Mouse (Mus musculus) thymus, postnatal 25 days (tissue): ENCODE measurements at regions not wholly inside any gene's neighbourhood (a gene's known extent, or its start where the extent isn't known, plus 50 kb on each side); places are given as distances from the start of the nearest gene placed in this dataset.

Experiments
- DNase-seq: peaks from one replicate; pipeline ENCODE4 v3.0.0; 2022

DNA sequence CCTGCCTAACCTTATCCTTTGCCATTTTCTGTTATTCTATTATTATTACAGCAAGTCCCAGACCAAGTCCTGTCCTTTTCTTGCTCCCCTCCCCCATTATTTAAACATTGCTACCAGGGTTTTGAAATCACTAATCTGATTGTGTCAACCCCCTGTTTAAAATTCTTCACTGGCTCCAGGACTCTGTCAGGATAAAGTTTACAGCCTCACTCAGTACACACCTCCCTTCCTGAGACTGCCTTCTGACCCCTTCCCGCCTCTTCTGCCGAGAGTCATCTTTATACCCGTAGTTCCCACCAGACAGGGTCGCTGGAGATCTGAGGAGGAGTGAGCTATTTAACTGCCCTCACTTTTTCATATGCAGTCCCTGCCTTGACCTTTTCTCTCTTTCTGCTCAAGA is 110.3 kb upstream of the Syt6 start:
- DNase-seq, result no peak

DNA sequence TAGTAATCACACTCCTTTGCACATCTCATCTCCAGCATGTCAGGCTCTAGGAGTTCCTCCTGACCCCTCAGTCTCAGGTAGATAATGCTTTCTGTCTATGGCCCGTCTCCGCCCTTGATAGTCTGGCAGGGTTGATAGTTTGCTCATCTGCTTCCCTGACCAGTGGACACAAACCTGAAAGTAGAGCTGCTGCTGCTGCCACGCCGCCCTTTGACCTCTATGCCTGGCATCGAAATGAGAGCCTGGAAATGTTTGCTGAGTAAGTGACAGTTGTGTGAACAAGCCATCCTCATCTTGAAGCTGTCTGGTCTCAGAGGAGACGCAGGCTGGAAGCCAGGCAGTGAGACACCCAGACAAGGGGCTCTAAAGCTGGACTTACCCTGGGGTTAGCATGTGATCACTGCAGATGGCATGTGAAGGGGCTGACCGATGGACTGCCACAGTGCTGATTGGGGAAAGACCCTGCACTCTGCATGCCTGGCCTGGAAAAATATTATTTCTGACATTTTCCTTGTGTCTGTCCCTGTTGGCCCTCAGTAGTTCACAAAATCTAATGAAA is 109.8 kb upstream of the Syt6 start:
- no peak for DNase-seq

- DNase-seq, result peak; percentile 52
Observed at GRCm38 (mm10) chr3:103465948-103466347, 109.1 kb upstream of the Syt6 start.

DNA sequence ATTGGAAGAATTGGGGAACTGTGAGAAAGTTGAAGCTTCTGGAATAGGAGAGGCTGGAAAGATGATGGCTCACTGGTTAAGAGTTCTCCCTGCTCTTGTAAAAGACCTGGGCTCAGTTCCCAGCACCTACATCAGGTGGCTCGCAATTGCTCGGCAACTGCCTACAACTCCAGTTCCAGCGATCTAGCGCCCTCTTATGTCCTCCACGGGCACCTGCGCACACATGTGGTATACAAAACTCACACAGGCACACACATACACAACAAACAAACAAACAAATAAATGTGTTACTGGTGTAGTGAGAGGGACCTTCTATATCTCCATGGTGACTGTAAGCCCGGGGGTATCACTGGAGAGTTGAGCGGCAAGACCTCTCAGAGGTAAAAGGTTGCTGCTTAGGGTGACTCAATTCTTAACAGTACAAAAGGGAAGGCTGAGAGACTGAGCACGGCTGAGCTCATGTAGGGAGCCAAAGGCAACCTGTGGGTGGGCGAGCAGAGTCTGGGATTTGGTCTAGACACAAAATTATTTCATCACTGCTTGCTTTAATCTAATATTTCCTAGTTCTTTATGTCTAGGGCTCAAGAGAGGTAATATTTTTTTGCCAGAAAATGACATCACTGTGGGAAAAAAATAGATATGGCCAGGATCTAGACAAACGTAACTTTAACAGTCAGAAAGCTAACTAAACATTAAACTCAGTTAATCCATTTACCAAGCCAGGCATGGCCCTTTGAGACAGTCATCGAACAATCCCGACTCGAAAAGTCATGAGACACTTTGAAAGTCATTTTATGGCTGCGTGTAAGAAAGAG is 104.2 kb upstream of the Syt6 start:
- no peak for DNase-seq

DNA sequence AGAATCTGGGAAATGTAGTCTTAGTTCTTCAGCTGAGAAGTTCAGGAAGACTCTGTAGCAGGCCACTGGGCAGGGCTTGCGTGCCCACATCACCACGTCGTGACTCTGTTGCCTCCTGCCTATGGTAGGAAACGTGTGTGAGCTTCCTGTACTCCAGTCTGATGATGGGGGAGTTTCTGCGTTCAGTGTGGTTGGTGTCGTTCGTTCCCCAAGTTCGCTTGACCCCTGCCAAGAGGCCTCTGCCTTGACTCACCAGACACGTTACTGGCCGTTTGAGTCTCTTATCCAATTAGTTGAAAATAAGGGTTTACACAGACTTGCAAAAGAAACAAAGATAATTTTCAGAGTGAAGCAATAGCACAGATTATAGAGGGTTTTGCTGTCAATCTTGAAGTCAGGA is 102.4 kb upstream of the Syt6 start:
- DNase-seq, result no peak

- no peak for DNase-seq
Observed at GRCm38 (mm10) chr3:103473336-103473735, 101.7 kb upstream of the Syt6 start.

DNA sequence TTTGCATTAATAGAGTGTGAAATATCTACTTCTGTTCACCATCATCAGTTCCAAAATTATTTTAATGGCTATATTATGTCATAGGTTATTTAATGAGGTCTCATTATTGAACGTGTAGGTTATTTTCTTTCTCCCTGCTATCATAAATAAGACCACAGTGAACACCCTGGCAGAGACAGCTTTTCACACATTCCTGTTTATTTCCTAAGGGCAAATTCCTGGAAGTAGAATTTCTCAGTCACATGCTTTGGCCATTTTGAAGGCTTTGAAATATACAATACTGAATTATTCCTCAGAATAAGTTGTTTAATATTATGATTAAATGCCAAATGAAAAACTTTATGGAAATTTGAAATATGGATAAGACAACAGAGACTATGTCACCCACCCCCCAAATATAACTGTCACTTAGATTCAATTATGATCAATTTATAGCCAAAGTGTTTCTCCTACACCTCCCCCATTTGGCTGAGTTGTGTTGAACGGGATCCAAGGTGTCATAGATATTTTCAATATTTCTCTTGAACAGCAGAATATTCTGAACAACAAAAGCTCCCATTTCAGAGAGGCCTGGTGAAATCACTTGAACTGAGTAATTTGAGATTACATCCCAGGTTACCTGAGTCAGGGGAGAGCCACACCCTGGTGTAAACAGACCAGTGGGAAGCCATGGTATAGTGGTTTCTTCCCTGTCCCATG is 95.0 kb upstream of the Syt6 start:
- no peak for DNase-seq

DNA sequence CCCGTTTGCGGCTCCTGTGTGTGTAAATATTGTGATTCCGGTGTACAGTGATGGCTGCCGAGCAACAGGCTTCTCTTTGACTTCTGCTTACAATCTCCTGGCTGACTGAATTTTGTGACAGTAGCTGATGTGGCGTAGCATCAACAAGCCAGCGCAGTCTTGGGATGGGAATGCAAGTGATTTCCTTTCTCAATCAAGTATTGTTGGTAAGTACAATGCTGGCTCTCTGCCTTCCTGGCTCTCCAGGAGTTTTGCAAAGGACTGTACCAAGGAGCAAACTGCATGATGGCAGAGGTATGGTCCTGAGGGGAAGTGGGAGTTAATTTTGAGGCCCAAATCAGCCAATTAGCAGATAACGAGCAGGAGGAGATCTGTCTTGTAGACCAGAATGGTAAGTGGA is 94.4 kb upstream of the Syt6 start:
- no peak for DNase-seq

DNA sequence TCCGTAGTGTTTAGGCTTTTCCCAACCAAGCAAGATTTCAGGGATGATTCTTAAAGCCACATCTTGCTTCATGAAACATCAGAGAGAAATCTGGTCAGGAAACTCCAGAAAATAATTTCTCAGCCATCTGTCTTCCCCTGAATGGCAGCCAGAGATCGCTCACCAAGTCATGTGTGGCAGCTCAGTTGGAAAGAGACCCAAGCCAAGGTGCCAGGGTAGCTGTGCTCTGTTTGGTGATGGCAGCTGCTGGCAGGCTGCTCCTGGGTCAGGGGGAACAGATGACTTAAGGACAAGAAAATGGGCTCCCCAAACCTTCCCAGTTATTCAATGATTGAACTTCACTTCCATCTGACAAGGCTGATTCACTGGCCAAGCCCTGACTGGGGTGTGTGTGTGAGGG is 91.7 kb upstream of the Syt6 start:
- no peak for DNase-seq

DNA sequence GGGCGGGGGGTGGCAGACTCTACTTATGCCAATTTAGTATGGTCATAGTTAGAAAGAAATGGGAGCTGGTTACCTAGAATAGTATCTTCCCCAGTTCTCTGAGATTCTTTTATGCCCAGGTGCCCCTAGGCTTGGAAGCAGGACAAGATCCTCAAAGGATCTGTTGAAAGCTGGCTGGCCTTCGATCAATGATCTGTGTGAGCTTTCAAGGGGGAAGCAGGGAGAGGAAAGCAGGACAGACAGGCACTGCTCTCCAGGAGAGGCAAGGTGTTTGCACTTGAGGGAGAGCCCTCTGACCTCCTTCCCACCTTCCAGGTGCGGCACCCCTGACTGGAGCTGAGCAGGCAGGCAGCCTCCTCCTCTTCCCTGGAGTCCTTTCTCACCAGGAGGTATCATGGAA is 91.3 kb upstream of the Syt6 start:
- DNase-seq, result no peak

GRCm38 (mm10) chr3:103489786-103490185 is 85.2 kb upstream of the Syt6 start:
- DNase-seq, result no peak

- DNase-seq, result no peak
Observed at GRCm38 (mm10) chr3:103490966-103491365, 84.1 kb upstream of the Syt6 start.

DNA sequence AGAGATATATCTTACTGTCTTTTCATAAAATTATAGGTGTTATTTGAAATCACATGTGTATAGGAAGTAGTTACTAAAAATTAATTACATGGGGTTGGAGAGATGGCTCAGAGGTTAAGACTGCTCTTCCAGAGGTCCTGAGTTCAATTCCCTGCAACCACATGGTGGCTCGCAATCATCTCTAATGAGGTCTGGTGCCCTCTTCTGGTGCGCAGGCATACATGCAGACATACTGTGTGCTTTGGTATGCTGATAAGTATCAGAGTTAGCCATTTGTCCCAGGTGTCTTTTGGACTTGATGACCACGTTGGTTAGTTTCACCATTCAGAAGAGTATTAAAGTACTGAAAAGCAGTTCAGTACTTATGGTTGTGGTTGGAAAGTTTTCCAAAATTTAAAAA is 82.8 kb upstream of the Syt6 start:
- DNase-seq, result no peak

GRCm38 (mm10) chr3:103493623-103494022 is 81.4 kb upstream of the Syt6 start:
- no peak for DNase-seq

DNA sequence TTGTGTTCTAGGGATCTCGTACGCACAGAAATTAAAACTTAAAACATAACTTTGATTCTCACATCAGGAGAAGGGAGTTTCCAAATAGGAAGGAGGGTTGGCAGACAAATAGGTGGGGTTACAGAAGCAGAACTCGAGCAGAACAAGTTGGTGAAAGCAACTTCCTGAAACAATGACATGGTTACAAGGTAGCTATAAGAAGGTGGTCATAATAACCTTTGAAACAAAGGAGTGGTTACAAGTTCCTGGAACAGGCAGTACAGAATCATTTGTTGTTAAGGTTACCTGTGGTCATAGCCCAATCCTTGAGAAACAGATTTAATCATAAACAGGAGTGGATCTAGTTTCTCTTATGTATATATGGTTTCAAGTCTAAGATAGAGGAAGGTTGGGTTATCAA is 81.0 kb upstream of the Syt6 start:
- DNase-seq, result no peak

DNA sequence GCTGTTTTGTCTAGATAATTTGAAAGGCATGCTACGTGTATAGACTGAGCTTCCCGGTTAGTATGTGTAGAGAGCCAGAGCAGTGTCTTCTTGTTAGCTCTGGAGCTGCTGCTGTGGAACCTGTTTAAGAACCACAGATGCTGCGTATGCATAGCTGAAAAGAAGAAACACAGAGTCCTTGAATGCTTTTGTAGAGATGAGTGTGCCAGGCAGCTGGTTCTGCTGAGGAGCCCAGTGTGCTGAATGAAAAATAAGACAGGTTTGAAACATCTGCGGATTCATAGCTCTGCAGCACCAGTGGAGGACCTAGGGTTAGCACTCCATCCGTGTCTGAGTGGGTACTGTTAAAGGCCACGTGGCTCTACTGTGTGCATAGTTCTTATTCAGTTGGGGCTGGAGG is 78.9 kb upstream of the Syt6 start:
- no peak for DNase-seq

DNA sequence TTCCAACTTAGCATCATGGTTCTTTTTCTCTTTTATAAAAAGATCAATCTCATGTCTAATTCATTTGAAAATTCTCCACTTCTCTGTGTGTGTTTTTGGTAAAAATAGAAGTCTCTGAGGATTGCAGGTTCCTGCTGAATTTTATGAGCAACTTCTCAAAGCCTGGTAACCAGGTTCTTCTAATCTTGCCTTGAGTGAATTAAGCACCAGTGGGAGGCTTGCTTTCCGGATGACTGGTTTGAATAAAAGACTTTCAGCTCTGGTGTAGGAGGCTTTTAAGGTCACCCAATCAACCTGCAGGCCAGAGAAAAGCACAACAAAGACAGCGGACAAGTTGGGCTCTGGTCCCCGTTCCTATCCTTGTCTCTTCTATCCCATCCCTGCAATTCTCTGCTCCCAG is 78.3 kb upstream of the Syt6 start:
- no peak for DNase-seq

DNA sequence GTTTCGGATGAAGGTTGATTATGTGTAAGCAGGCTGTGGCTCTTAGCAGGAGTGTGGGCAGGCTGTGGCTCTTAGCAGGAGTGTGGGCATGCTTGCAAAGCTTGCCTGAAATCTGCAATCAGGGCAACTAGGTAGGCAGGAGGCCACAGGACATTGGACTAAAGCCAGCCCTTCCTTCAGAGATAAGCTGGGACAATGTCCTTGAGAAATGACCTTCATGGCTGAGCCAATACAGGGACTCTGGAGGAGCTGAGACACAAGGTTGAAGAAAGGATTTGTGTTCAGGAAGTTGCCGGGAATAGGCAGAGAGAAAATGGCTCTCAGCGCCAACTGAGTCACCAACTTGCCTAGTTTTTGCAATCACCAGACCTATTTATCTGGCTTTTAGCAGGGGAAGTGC is 77.3 kb upstream of the Syt6 start:
- DNase-seq, result no peak

GRCm38 (mm10) chr3:103498458-103498857 is 76.6 kb upstream of the Syt6 start:
- DNase-seq, result no peak

GRCm38 (mm10) chr3:103499801-103500200 is 75.2 kb upstream of the Syt6 start:
- no peak for DNase-seq

- DNase-seq, result peak; percentile 26
Observed at GRCm38 (mm10) chr3:103500366-103500765, 74.7 kb upstream of the Syt6 start.

DNA sequence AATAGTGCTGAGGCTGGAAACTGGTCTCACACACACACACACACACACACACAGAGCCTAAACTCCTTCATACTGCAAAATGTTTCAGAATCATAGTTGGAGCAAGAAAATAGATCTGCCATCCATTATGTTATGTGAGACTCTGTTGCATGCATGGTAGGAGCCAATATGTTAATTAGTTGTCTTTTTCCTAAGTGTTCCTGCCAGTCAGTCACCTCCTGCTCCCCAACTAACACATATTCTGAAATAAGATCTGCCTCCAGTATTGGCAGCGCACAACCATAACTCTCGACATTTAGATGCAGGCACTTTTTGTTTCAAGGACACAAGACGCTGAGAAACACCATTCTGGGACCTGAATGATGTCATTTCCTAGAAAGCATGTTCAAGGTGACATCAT is 70.9 kb upstream of the Syt6 start:
- DNase-seq, result no peak

DNA sequence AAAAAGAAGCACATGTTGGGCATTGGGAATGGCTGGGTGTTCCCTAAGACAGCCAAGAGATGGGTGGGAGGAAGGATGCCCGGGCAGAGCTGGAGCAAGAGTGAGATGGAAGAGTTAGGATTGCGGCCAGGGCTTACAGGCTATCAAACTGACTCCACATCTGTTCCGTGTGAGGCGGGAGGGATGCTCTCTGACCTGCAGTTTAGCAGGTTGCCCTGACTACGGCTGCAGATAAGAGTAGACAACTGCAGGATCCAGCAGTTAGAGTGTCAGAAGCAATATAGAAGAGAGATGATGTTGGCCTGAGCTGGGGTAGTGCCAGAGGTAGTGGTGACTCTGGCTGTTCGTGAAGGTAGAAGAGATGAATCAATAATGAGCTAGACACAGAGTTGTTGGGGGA is 61.6 kb upstream of the Syt6 start:
- no peak for DNase-seq

- DNase-seq, result no peak
Observed at GRCm38 (mm10) chr3:103514061-103514460, 61.0 kb upstream of the Syt6 start.
